Mouse (Mus musculus) embryo, embryonic 10.5 days (tissue): ENCODE measurements around the gene Ankrd23.
"Not testable (repeated sequence)": the region's sequence is repeated elsewhere in the genome, so short reads cannot be mapped to it uniquely, and the experiment has no call there.

Experiments
- DNase-seq: peaks from one replicate; pipeline ENCODE4 v3.0.0-alpha.2; 2015; ENCODE audit warnings: low spot score

Ankrd23 gene

DNA sequence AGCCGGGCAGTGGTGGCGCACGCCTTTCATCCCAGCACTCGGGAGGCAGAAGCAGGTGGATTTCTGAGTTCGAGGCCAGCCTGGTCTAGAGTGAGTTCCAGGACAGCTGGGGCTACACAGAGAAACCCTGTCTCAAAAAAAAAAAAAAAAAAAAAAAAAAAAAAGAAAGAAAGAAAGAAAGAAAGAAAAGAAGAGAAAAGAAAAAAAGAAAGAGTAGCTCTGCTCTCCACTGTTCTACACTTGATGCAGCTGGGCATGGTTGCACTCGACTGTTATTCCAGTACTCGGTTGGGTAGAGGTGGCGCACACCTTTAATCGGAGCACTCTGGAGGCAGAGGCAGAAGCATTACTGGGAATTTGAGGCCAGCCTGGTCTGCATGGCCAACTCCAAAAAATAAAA is at the start of gene Ankrd23:
Ankrd23 (minus strand) TSS at position 101 of the 400 bp plus-strand sequence.
- not testable (repeated sequence) for DNase-seq

DNA sequence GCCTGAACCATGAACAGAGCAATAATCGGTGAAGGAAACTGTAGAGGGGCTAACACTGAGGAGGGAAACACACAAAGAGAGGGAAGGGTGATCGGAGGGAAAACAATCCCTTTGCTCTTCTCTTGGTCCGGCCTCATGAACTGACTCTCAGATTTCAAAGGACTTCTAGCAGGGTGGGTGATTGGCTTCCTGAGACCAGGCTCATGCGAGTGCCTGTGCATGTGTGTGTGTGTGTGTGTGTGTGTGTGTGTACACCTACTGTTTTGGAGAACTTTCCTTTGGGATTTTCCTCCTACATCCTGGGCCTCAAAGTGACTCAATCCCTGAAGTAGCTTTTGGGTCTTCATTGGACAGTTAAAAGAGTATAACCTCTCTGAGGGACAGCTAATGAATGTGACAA is 49.6 kb upstream of the Ankrd23 start:
- peak; percentile 58 for DNase-seq

DNA sequence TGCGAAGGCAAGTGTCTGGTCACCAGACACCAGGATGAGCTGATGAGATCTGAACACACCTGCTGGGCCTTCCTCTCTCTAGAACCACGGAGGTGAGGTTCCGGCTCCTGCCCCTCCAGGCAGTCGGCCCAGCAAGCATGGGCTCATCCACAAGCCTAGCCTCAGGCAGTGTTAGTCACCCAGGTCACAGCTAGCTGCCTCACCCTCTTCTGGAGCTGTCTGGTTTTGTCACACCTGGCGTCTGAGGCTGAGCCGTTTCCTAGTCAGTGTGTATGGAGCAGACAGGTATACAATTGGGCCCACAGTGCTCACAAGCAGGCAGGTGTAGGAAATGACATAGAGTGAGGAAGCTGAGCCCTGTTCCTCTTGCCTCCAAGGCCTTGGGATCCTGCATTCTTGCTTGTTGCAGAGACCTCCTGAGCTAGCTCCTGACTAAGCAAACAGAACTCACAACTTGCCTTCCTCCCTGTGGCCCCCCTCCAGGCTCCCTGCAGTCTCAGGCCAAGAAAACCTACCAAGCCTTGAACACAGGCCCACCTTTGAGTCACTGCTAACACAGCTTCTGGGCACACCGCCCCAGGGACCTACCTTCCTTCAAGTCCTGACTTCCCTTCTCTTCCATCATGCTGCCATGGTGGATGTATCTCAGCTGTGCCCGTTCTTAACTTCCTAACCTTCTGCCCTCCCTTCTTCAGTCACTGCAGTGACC is 46.9 kb upstream of the Ankrd23 start:
- DNase-seq = no peak

DNA sequence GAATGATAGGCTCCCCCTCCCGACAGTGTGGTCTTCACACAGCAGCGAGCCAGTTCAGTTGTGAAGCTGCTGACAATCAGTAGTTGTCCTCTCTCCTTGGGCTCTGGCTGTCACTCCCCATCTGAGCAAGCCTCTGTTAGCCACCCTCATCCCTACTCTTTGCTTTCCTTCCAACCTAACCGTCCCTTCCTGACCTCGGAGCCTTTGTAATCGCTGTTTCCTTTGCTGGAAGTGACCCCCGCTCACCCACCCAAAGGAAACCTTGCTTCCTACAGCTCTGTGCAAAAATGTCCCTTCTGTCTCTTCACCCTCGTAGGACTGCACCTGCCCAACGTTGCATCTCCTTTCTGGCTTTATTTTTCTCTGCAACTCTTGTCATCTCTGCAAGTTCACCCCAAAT is 45.5 kb upstream of the Ankrd23 start:
- DNase-seq = no peak

DNA sequence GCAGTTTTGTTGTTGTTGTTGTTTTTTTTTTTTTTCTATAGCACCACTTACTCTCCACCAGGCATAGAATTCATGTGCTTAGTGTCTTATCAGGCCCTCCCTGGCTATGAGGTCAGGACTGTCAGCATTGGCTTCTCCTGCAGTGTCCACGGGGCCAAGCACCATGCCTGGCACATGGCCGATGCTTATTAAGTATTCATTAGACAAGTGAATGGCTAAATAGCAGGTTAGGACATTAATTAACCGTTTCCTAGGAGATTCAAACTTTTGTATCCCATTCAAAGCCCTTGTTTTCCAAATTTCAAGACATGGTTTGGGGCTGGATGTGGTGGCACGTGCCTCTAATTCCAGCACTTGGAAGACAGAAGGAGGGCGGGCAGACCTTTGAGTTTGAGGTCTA is 44.6 kb upstream of the Ankrd23 start:
- DNase-seq = no peak

DNA sequence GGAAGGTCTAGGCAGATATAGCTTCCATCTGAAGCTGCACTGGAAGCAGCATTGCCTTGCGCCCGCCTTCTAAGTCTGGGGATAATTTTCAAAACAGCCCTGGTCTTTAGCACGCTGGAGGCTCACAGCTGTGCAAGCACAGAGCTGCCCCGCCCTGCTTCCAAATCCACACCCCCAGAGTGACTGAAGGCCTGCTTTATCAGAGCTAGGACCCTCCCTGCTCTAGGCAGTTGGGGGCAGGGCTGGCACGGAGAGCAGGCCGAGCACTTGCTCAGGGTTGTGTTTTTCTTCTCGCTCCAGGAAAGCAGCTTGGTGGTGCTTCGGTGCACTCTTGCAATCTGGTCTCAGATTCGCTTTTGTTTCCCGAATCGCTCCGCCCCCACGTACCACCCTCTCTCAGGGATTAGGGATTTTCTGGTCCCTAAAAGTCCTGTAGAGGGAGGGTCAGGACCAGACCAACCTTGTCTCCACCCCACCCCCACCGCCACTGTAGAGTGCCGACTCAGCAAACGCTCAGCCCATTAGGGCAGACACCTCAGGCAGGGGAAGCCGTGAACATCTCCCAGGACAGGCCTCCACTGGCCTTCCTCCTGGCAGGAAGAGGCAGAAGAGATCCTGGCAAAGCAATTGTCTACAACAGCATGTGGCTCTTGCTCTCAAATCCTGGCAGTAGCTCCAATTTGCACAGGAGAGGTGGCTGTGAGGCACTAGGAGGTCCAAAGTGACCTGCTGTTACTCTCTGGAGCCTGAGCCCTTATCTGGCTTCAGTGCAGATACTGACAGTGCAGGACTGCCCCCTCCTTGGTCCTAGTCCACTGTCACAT is 43.9 kb upstream of the Ankrd23 start:
- DNase-seq = peak; percentile 85

DNA sequence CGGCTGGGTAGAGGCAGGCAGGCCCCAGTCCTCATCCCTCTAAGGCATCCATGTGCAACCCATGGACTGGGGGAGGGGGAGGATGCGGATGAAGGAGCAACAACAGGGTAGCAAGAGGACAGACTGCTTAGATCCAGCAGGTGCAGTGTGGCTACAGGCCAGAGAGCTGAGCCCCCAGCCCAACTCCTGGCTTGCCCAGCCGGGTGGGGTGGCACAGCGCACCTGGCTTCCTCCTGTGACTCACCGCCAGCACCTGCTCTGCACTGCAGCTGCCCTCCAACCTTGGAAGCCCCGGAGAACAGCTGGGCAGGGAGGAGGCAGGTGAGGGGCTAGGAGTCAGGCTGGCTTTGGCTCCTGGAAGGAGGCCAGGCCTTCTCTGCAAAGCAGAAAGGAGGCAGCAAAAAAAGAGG is 43.3 kb upstream of the Ankrd23 start:
- no peak for DNase-seq

DNA sequence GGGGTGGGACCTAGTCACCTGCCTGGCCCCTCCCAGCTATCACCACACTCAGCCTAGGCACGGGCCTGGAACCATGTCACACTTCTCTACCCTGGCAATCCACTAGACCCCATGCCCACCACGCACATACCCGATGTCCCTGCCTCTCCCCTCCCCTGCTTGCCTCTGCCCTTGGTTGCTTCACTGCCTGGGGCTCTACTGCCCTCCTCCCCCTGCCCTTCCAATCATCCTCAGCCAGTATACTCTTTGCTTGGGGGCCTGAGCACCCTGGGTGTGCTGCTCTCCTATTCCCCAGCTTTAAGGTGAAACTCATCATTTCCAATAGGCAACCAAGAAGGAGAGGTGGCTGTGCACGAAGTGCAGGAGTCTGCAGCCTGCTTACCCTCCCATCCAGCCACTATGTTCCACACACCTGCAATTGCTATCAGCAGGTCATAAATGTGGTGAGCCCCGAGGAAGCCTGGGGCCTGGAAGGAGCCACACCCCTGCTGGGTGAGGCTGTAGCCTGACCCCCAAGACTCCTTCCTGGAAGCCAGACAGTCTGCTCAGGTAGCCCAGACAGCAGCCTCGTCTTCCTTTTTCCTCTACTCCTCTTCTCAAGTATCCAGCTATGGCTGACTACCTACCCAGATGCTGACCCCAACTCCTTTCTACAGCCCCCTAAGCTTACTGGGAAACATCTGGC is 40.5 kb upstream of the Ankrd23 start:
- no peak for DNase-seq

DNA sequence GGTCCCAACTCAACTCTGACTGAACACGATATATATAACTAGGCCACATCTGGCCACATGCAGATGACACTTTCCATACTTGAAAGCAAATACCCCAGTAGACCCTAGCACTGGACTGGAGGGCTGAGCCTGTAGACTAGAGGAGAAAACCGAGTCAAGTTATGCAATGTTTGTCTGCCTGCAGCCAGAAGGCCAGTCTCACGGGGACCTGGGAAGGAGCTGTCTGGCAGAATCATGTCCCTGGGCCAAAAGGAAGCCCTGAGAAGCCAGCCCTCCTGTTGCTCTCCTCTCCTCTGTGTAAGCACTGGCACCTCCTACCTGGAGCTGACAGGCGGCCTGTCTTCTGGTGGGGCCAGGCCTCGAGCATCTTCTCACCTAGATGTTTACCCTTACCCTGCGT is 38.7 kb upstream of the Ankrd23 start:
- DNase-seq = no peak

DNA sequence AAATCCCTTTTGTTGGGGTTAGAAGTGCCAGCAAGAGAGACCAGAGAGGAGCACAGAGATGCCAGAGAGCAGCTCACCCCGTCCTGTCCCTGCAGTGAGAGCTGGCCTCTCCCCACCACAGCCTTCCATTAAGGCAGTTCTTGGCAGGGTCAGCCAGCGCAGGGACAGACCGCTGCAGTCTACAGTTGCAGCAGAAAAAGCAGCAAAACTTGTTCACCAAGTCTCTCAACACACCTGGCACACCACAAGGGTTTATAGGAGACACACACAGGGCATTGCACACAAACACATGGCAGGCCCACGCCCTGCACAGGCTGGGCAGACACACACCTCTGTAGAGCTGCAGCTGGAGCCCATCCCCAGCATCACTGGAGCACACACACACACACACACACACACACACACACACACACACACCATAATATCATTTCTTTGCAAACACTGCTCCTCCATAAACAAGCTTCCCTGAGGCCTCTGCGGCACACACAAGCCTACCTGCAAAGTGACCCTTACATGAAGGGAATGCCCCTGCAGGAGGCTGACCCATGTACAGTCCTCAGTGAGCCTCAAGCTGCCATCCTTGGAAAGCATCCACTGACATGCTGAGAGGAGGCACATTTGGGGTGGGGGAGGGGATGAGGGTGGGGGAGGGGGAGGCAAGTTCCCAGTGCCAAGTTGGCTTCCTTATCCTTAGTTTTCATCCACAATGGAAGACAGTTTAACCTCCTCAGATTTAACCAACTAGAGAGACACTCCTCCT is 37.7 kb upstream of the Ankrd23 start:
- DNase-seq = no peak

DNA sequence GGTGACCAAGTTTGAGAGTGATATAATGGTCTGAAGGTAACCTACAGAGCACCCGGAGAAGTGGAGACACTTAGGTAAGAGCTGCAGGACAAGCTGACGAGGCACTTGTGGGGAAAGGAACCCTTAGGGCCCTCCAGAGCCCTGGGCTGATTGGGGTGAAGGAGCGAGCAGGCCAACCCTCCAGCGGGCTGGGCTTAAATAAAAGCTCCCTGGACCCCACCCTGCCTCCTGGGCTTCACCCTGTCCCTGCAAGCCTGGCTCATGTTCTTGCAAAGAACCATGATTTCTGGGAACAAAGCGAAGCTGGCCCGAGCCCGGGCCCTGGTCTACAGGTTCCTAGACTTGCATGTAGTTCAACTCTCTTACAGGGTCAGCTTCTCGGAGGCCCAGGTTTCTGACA is 36.8 kb upstream of the Ankrd23 start:
- DNase-seq = no peak

DNA sequence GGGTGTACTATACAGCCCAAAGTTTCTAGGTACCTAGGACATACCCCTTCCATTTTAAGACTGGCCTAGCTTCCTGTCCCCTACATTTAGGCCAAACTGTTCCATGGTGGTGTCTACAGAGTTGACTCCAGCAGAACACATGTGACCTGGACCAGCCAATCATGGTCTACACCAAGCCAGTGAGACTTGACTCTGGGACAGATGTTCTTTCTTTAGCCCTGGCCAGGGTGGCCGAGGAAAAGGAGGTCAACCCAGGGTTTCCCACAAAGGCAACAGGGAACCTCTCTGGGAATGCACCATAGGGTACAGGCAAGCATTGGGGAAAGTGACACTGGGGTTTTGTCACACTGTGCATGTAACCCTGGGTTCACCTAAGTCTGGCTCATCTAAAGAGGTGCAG is 36.0 kb upstream of the Ankrd23 start:
- no peak for DNase-seq

DNA sequence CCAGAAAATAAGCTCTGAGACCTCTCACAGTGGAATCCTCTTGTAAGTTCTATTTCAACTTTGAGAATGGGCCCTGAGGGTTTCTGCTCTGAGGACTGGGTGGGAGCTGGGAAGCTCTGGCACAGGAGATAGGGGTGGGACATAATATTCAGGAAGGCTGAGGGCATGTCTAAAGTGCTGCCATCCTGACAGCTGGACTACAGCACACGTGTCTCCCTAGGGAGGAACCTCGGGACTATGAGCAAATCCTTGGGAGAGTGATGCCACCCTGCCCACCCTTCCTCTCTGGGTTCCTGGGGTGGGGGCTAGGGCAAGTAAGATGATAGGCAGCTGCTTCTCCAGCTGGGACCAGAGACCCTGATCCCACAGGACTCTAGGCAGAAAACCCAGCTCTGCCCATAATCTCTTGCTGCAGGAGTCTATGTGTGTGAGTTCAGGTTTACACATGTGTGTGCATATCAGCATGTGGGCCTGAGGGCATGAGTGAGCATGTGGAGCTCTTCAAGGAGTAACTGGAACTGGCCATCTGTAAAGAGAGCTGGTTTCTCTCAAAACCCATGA is 35.5 kb upstream of the Ankrd23 start:
- no peak for DNase-seq

DNA sequence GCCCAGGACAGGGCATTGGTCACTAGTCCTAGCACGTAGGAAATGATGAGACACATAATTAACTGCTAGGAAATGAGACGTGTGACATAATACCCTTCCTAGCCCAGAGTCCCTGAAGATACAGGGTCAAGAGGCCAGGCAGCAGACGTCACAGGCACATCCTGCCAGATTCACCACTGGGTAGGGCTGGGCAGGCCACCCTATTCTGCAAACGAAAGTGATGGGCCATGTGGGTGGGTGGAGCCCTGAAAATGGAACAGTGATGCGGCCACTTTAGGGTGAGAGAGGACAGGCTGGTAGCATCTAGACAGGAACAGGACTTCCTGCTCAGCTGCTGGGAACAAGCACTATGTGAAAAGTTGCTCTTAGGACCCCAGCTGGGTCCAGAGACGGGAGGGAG is 34.9 kb upstream of the Ankrd23 start:
- no peak for DNase-seq

DNA sequence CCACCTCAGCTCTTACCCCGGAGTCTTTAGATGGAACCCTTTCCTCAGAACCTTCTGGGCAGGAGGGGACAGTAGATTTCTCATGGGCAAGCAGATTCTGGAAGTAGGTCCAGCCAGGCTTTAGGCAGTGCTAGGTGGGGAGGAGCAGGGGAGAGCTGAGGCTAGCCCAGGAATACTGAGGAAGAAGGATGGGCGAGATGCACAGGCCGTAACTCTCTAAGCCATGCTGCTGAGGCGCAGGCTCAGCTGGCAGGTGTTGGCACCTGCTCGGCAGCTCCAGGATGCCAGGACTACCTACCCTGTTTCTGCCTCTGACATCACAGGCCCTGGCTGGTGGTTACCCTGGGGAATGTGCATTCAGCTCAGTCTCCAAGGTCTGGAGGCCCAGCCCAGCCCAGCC is 33.6 kb upstream of the Ankrd23 start:
- no peak for DNase-seq

DNA sequence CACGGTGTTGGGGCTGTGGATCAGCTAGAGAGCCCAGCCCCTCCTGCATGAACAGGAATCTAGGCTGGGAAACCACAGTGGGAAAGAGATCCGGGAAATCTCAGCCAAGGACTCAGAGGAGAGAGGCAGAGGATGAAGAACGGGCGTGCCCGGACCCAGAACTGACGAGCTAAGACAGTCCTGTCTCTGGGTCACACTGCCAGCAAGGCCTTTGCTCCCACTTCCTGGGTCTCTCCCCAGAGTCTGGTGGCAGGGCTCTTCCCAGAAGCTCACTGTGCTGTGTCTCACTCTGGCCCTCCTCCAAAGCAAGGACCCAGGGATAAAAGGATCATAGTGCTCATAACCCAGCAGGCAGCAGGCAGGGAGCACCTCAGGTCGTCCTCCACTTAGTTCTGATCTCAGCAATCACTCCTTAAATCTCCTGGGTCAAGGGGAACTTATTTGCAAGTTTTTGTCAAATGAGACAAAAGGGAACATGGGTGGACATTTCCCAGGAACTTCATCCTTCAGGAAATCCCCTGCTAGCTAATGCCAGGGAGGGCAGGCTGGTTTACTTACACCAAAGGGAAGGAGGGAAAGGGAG is 33.1 kb upstream of the Ankrd23 start:
- no peak for DNase-seq

DNA sequence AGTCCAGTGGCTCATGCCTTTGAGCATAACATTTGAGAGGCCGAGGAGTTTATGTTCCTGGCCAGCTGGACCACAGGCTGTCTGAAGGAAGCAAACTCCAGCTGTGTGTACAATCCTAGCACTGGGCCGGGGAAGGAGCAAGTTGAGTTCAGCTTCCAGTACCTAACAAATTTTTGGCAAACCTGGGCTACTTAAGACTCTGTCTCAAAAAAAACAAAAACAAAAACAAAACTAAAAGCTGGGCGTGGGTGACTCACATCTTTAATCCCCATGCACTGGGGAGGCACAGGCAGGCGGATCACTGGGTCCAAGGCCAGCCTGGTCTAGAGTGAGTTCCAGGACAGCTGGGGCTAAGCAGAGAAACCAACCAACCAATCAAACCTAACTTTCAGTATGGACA is 32.1 kb upstream of the Ankrd23 start:
- no peak for DNase-seq

DNA sequence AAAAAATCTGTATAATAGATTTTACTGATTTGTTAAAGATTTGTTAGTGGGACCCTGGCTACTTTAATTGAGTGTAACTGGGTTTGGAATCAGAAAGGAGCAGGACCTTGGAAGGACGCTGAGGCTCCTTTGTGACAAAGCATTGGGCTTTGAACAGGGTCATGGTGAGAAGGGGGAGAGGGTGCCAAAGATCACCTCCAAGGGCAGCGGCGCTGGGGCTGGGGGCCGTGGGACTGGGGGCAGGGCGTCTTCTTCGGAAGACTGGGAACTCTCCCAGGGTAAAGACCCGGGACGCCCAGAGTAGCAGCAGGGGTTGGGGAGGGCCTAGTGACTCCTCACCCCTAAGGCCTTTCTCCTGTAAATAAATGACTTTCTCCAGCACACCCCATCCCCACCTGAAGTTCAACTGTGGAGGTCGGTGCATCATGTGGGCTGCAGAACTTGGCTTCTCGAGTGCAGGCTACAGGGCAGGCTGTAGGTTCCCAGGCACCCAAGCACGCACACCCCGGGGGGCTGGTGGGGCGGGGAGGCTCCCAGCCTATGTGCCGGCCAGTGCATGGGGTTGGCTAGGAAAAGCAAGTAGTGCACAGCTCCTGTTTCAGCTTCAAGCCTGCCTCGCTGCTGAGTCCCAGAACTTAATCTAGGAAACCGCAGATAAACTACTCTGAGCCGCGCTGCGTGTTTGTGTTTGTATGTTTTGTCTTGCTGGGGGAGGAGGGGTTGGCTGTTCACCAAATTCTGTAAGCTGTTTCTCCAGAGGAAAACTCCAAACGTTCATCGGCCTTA is 31.3 kb upstream of the Ankrd23 start:
- no peak for DNase-seq

DNA sequence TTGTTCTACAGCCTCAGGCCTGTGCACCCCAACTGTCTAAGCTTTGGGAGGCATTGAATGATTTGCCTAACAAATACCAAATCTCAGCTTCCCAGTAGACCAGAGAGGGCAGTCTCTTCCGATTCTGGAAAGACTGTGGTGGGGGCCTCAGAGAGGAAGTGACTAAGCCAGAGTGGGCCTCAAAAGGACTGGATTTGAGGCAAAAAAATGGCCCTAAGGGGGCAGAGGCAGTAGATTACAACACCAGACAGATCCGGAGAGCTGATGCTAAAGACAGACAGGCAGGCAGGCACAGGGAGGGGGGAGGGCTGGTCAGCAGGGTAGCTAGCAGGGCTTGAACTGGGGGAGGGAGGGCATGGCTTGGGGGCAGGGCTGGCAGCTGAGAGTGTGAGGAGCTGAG is 29.7 kb upstream of the Ankrd23 start:
- DNase-seq = no peak

DNA sequence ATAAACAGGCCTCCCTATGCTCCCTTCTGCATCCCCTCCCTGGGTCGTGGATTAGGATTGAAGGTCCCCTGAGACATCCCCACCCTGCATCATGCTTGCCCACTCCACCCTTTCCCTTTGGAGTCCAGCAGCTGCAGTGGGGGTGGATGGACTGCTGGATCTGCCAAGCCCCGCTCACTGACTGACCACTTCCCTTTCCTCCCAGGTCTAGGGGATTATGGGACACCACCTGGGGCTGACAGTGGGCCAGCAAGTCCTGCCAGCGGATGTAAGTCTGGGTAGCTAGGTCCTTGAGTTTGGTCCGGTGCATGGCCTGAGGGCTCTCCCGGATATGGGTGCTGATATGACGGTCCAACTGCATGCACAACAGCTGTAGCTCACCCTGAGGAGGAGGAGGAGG is 27.4 kb upstream of the Ankrd23 start:
- no peak for DNase-seq

DNA sequence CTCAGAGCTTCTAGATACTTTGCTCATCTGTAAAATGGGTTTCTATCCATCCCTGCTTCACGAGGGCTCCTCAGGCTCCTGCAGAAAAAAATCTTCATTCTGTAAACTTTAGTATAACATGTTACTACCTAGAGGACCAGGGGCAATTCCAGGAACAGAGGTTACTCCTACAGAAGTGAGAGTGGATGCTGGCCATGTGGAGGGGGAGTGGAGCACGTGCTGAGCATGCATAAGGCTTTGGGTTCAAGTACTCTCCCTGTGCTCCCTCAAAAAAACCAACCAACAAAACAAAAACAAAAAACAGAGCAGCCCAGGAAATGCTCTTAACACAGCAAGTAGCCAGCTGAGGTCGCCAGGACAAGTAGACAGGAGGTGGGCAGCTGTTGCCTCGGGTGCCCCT is 26.9 kb upstream of the Ankrd23 start:
- no peak for DNase-seq
